Mouse (Mus musculus) forebrain, embryonic 12.5 days (tissue): ENCODE measurements around the gene Olfr591. TPM values are rescaled to one million over a fixed set of nuclear protein-coding genes. Genes with fewer than 3 reads are reported as not detected.
"Not testable (repeated sequence)": the region's sequence is repeated elsewhere in the genome, so short reads cannot be mapped to it uniquely, and the experiment has no call there.

Source experiments
- ATAC-seq: fragments of 200-750 bp; cut with Nextera tagmentation; 2 replicates; pipeline ENCODE4 v1.8.0; 2017; ENCODE audit warnings: moderate TSS enrichment; ENCODE audit not compliant: low FRiP score
- H3K27ac ChIP-seq: fragments of 300-500 bp; sonication (generic); 2 replicates; pipeline ENCODE4 v1.5.1; 2016; ENCODE audit warnings: mild to moderate bottlenecking
- H3K27me3 ChIP-seq: fragments of 300-500 bp; sonication (generic); 2 replicates; pipeline ENCODE4 v1.6.1; 2016; ENCODE audit warnings: mild to moderate bottlenecking
- H3K36me3 ChIP-seq: fragments of 300-500 bp; sonication (generic); replicated peaks from 2 replicates; pipeline ENCODE4 v1.6.1; 2016; ENCODE audit warnings: mild to moderate bottlenecking
- H3K4me1 ChIP-seq: fragments of 300-500 bp; sonication (generic); 2 replicates; pipeline ENCODE4 v1.6.1; 2016
- H3K4me2 ChIP-seq: fragments of 300-500 bp; sonication (generic); 2 replicates; pipeline ENCODE4 v1.6.1; 2016; ENCODE audit warnings: mild to moderate bottlenecking, moderate library complexity
- H3K4me3 ChIP-seq: fragments of 300-500 bp; sonication (generic); replicated peaks from 2 replicates; pipeline ENCODE4 v1.5.1; 2016; ENCODE audit warnings: mild to moderate bottlenecking
- H3K9ac ChIP-seq: fragments of 300-500 bp; sonication (generic); 2 replicates; pipeline ENCODE4 v1.6.1; 2016; ENCODE audit warnings: mild to moderate bottlenecking
- H3K9me3 ChIP-seq: fragments of 300-500 bp; sonication (generic); 2 replicates; pipeline ENCODE4 v1.6.1; 2016
- WGBS: fragments of 180-500 bp; shearing (Covaris S2); methylation state at CpG from one replicate; pipeline ENCODE4 v1.1.7; 2016; 5-methylcytosine and 5-hydroxymethylcytosine counted together
- polyA plus RNA-seq: library from polyadenylated mRNA; unstranded; fragments of >200 nt; fragmentation: Nextera tagmentation; extraction: Ambion mirVana; gene quantifications from 2 replicates; pipeline ENCODE4 v1.2.1, GENCODE M21; 2016

The Olfr591 gene
- polyA plus RNA-seq, result not detected in 2 replicates

DNA sequence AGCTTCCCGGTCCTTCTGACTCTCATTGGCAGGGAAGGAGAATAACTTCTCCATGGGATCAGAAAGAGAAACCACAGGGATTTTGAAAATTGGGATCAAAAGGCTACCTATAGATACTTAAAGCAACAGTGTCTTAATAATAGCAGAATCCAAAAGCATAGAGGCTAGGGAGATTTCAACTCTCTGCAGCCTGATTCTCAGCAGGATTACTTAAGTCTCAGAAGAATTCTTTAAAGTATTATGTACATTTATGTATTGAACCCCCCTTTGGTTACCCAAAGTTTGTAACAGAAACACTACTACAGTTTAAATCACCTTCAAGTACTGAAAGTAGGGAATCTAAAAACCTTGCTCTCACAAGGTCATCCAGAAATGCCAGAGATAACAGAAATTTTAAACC, at the start of gene Olfr591:
Olfr591 (minus strand) TSS at position 101 of the 400 bp plus-strand sequence.
- H3K9me3 ChIP-seq, result 0 out of 2 replicates have a peak, but pooled peaks cover 6% of the 10 kb centered on the region

DNA sequence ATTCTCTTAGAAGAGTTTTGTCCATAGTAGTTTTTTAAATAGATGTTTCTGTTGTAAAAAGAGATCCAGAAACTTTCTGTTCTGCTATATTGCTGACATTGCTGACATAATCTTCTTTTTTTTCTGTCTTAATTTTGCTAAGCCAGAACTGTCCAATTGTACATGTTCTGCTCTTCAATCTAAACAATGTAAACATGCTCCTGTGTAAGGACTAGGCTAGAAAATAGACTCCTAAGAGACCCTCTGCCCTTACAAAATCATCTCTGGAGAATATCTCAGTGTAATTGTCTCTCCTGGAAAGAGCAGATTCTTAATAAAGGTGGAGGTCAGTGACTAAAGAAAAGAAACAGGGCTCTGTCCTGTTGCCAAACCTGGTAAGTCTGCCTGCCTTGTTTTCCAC, 38.6 kb upstream of the Olfr591 start, which contains the start of gene Olfr594:
Olfr594 (plus strand) TSS at position 301 of the 400 bp plus-strand sequence.
- Histone ChIP-seq H3K4me3 (no peak within 1 kb of the TSS), H3K9ac (no peak within 1 kb of the TSS)
- no peak for ATAC-seq

More for the DNA sequence above, at the start of gene Olfr591:
- H3K9ac ChIP-seq, result no peak within 1 kb of the TSS
- ATAC-seq, result no peak
- no peak within 1 kb of the TSS for H3K27ac ChIP-seq
- H3K4me2 ChIP-seq, result no peak within 1 kb of the TSS
- no peaks in the 10 kb centered on the region for H3K27me3 ChIP-seq
- no peaks in the 10 kb centered on the region for H3K4me1 ChIP-seq
- H3K36me3 ChIP-seq, result no peaks in the 10 kb centered on the region
- no peak within 1 kb of the TSS for H3K4me3 ChIP-seq
- WGBS, result 86% methylated on average over 1 of the region's 1 CpGs

DNA sequence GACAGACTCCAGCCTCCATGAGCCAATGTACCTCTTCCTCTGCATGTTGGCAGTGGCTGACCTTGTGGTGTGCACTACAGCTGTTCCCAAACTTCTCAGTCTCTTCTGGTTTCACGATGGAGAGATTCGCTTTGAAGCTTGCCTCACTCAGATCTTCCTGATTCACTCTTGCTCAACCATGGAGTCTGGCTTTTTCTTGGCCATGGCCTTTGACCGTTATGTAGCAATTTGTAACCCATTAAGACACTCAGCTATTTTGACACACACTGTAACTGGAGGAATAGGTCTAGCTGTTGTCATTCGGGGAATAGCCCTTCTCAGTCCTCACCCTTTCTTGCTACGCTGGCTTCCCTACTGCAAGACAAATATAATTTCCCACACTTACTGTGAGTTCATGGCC, 33.9 kb upstream of the Olfr591 start:
- not testable (repeated sequence) for H3K27ac ChIP-seq, H3K9me3 ChIP-seq, H3K4me2 ChIP-seq, H3K4me3 ChIP-seq, H3K9ac ChIP-seq, H3K27me3 ChIP-seq, ATAC-seq, H3K4me1 ChIP-seq, H3K36me3 ChIP-seq
- 90% methylated on average over 5 of the region's 5 CpGs for WGBS

More for the DNA sequence above, 38.6 kb upstream of the Olfr591 start, which contains the start of gene Olfr594:
- Histone ChIP-seq H3K27ac (no peak within 1 kb of the TSS), H3K9me3 (no peaks in the 10 kb centered on the region), H3K4me2 (no peak within 1 kb of the TSS), H3K36me3 (no peaks in the 10 kb centered on the region), H3K4me1 (no peaks in the 10 kb centered on the region), H3K27me3 (no peaks in the 10 kb centered on the region)

DNA sequence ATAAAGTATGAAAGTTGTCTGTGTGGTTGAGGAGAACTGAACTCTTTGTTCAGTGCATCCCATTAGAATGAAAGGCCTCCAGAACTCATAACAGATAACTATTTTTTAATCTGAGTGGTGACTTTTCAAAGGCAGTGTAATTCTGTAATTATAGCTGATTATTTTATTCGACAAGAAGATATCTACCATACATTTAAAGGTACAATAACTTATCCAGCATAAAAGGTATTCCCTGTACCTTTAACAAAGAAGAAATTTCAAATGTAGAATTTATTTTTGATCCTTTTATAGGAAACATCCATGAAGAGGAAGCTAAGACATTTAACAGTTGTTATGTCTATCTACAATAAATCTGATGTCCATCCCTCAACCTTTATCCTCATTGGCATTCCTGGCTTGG, 33.4 kb upstream of the Olfr591 start, which contains the start of gene Olfr593:
Olfr593 (plus strand) TSS at position 301 of the 400 bp plus-strand sequence.
- no peak within 1 kb of the TSS for H3K27ac ChIP-seq
- H3K4me1 ChIP-seq, result no peaks in the 10 kb centered on the region
- no peaks in the 10 kb centered on the region for H3K36me3 ChIP-seq
- H3K4me3 ChIP-seq, result no peak within 1 kb of the TSS
- H3K9me3 ChIP-seq, result no peaks in the 10 kb centered on the region
- no peak within 1 kb of the TSS for H3K4me2 ChIP-seq
- no peak within 1 kb of the TSS for H3K9ac ChIP-seq
- H3K27me3 ChIP-seq, result no peaks in the 10 kb centered on the region
- WGBS, result 63% methylated on average over 1 of the region's 1 CpGs
- no peak for ATAC-seq

DNA sequence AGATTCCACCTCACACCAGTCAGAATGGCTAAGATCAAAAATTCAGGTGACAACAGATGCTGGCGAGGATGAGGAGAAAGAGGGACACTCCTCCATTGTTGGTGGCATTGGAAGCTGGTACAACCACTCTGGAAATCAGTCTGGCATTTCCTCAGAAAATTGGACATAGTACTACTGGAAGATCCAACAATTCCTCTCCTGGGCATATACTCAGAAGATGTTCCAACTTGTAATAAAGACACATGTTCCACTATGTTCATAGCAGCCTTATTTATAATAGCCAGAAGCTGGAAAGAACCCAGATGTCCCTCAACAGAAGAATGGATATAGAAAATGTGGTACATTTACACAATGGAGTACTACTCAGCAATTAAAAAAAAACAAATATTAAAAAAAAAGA, 6.4 kb upstream of the Olfr591 start, which contains the start of gene Olfr592:
Olfr592 (plus strand) TSS at position 301 of the 400 bp plus-strand sequence.
- H3K36me3 ChIP-seq, ATAC-seq, H3K4me2 ChIP-seq, H3K27ac ChIP-seq, H3K4me3 ChIP-seq, H3K4me1 ChIP-seq, H3K27me3 ChIP-seq, H3K9ac ChIP-seq: not testable (repeated sequence)
- 0 out of 2 replicates have a peak, but pooled peaks cover 10% of the 10 kb centered on the region for H3K9me3 ChIP-seq
- 79% methylated on average over 1 of the region's 1 CpGs for WGBS

DNA sequence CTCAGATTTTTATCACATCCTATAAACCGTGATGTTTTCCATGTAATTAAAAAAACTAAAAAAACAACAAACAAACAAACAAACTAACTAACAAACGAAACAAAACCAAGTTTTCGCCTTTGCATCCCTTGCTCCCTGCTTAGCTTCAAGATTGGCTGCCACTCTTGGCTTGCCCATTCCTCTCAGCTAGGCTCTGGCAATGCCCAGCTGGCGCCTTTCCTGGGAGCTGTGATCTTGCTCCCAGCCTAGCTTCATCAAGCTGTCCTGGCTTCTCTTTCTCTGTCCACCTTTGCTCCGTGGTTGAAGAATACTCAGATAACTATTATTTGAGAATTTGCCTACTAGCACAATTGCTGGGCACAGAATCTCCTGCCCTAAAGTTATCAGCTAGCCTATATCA, 8.4 kb downstream of the Olfr591 start:
- Histone ChIP-seq H3K27me3 (no peaks in the 10 kb centered on the region), H3K4me2 (no peak overlapping the region), H3K4me1 (no peaks in the 10 kb centered on the region), H3K36me3 (no peaks in the 10 kb centered on the region), H3K4me3 (no peak overlapping the region), H3K9ac (no peak overlapping the region), H3K9me3 (no peaks in the 10 kb centered on the region), H3K27ac (no peak overlapping the region)
- no peak for ATAC-seq
- WGBS, result 80% methylated on average over 5 of the region's 5 CpGs

DNA sequence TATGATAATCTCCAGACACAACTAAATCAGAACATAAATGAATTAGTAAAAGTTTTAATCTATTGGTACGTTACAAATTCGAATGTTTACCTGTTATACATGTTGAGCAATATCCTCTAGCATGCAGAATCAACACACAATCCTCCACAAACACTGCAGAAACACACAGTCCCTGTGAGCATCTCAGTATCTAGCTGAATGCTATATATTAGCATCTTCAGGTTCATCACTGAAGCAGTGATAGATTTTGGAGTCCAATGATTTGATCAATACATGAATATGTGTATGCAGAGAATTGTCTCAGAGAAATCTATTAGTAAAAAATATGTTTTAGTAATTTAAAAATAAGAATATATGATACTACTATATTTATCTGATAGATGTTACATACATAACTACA, 21.9 kb downstream of the Olfr591 start, which contains the start of gene Olfr589:
Olfr589 (minus strand) TSS at position 101 of the 400 bp plus-strand sequence.
- Histone ChIP-seq H3K4me1 (no peaks in the 10 kb centered on the region), H3K36me3 (no peaks in the 10 kb centered on the region), H3K27me3 (no peaks in the 10 kb centered on the region), H3K4me3 (no peak within 1 kb of the TSS), H3K4me2 (no peak within 1 kb of the TSS), H3K27ac (no peak within 1 kb of the TSS), H3K9me3 (no peaks in the 10 kb centered on the region), H3K9ac (no peak within 1 kb of the TSS)
- no peak for ATAC-seq
- WGBS, result 74% methylated on average over 2 of the region's 2 CpGs

DNA sequence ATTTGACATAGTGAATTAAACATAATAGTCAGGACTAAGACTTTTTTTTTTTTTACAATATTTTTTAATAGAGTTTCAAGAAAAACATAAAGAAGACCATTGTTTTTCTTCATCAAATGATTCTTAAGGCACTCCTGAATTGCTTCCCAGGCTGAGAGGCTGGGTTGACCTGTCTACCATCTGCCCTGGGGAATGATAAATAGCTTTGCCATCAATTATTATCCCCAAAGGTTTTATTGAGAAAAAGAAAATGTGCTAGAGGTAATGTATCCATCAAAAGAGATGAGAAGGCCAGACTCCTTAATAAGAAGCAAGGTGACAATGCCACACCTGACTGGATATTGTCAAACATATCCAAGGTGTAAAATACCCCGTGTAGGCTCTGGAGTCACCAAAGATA, 37.6 kb downstream of the Olfr591 start, which contains the start of gene Olfr588-ps1:
Olfr588-ps1 (plus strand) TSS at position 301 of the 400 bp plus-strand sequence.
- no peaks in the 10 kb centered on the region for H3K36me3 ChIP-seq
- H3K27me3 ChIP-seq, result no peaks in the 10 kb centered on the region
- no peak for ATAC-seq
- H3K4me2 ChIP-seq, result no peak within 1 kb of the TSS
- H3K9me3 ChIP-seq, result no peaks in the 10 kb centered on the region
- 83% methylated on average over 1 of the region's 1 CpGs for WGBS
- H3K4me3 ChIP-seq, result no peak within 1 kb of the TSS
- no peaks in the 10 kb centered on the region for H3K4me1 ChIP-seq
- no peak within 1 kb of the TSS for H3K27ac ChIP-seq
- no peak within 1 kb of the TSS for H3K9ac ChIP-seq

DNA sequence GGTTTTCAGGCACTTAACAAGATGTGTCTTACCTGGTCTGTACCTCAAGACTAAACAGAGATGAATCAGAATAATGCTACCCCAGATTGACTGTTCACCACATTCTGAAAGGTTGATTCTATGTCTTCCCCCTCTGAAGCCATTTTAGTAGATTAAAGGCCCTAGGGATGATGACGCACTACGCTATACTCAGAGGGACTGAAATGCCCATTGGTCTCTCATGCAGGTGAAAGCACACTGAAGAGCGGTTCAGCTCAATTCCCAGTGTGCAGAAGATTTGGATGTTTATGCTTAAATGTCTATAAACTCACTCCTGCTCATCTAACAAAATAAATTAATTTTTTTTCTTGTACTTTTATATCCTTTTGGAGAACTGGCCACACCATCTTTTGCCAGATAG, 52.6 kb downstream of the Olfr591 start, which contains the start of gene Olfr586:
Olfr586 (minus strand) TSS at position 101 of the 400 bp plus-strand sequence.
- H3K9me3 ChIP-seq, result no peaks in the 10 kb centered on the region
- 94% methylated on average over 3 of the region's 3 CpGs for WGBS
- no peak within 1 kb of the TSS for H3K9ac ChIP-seq
- ATAC-seq, result no peak
- no peaks in the 10 kb centered on the region for H3K4me1 ChIP-seq
- H3K4me3 ChIP-seq, result no peak within 1 kb of the TSS
- H3K27me3 ChIP-seq, result no peaks in the 10 kb centered on the region
- no peak within 1 kb of the TSS for H3K27ac ChIP-seq
- no peaks in the 10 kb centered on the region for H3K36me3 ChIP-seq
- no peak within 1 kb of the TSS for H3K4me2 ChIP-seq

DNA sequence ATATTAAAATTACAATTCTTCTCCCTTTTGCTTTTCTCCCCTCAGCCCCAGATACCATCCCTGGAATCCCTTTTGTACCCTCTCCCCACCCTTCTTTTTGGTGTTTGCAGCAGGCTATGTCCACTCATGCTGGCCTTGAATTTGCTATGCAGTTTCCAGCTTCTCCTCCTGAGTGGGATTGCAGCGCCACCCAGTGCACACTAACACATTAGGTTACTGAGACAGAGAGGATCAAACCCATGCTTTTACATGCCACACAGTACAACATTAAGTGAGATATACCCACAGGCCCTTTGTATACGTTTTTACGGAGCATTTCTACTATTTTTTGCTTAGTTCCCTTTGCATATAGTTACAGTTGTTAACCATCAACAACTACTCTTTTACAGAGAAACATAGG, 58.7 kb downstream of the Olfr591 start:
- Histone ChIP-seq H3K27me3 (no peaks in the 10 kb centered on the region), H3K9ac (no peak overlapping the region), H3K4me1 (no peaks in the 10 kb centered on the region), H3K4me3 (no peak overlapping the region), H3K4me2 (no peak overlapping the region), H3K9me3 (no peaks in the 10 kb centered on the region), H3K27ac (no peak overlapping the region), H3K36me3 (no peaks in the 10 kb centered on the region)
- no peak for ATAC-seq
- 47% methylated on average over 3 of the region's 3 CpGs for WGBS

Other genes starting within 250 kb of the Olfr591 start
- not detected in 2 replicates for gene Olfr573-ps1, start 235.8 kb downstream of the Olfr591 start, polyA plus RNA-seq
- not detected in 2 replicates for gene Olfr574, start 229.9 kb downstream of the Olfr591 start, polyA plus RNA-seq
- gene Olfr575, start 219.6 kb downstream of the Olfr591 start, polyA plus RNA-seq, result not detected in 2 replicates
- gene Olfr576, start 215.7 kb downstream of the Olfr591 start, polyA plus RNA-seq, result not detected in 2 replicates
- gene Olfr577, start 202.4 kb downstream of the Olfr591 start, polyA plus RNA-seq, result not detected in 2 replicates
- gene Olfr578, start 189.0 kb downstream of the Olfr591 start, polyA plus RNA-seq, result not detected in 2 replicates
- gene Olfr582, start 140.3 kb downstream of the Olfr591 start, polyA plus RNA-seq, result not detected in 2 replicates
- not detected in 2 replicates for gene Olfr583, start 127.0 kb downstream of the Olfr591 start, polyA plus RNA-seq
- gene Olfr584, start 96.5 kb downstream of the Olfr591 start, polyA plus RNA-seq, result not detected in 2 replicates
- gene Olfr585, start 80.6 kb downstream of the Olfr591 start, polyA plus RNA-seq, result not detected in 2 replicates
- not detected in 2 replicates for gene Olfr586, start 52.7 kb downstream of the Olfr591 start, polyA plus RNA-seq
- gene Olfr588-ps1, start 37.5 kb downstream of the Olfr591 start, polyA plus RNA-seq, result not detected in 2 replicates
- gene Olfr589, start 22.0 kb downstream of the Olfr591 start, polyA plus RNA-seq, result not detected in 2 replicates
- gene Olfr592, start 6.5 kb upstream of the Olfr591 start, polyA plus RNA-seq, result not detected in 2 replicates
- not detected in 2 replicates for gene Olfr593, start 33.5 kb upstream of the Olfr591 start, polyA plus RNA-seq
- gene Olfr594, start 38.7 kb upstream of the Olfr591 start, polyA plus RNA-seq, result not detected in 2 replicates
- gene Usp17ld, start 74.2 kb upstream of the Olfr591 start, polyA plus RNA-seq, result not detected in 2 replicates
- not detected in 2 replicates for gene Olfr596, start 127.3 kb upstream of the Olfr591 start, polyA plus RNA-seq
- 0.20 TPM in 1 of 2 replicates, not detected in the other for gene Olfr597, start 138.0 kb upstream of the Olfr591 start, polyA plus RNA-seq
- gene Olfr598, start 145.2 kb upstream of the Olfr591 start, polyA plus RNA-seq, result not detected in 2 replicates
- not detected in 2 replicates for gene Olfr599, start 157.6 kb upstream of the Olfr591 start, polyA plus RNA-seq
- gene Olfr600, start 171.3 kb upstream of the Olfr591 start, polyA plus RNA-seq, result not detected in 2 replicates
- not detected in 2 replicates for gene Olfr601, start 184.3 kb upstream of the Olfr591 start, polyA plus RNA-seq
- not detected in 2 replicates for gene Olfr603, start 207.8 kb upstream of the Olfr591 start, polyA plus RNA-seq
- not detected in 2 replicates for gene Usp17lc, start 236.7 kb upstream of the Olfr591 start, polyA plus RNA-seq